Mouse (Mus musculus) liver, adult 2 months (tissue): ENCODE results near the gene Dnase1l2.
A peak's percentile ranks its signal among the peaks of the same experiment; 100 is the strongest.

ENCODE experiments used
- CTCF ChIP-seq: fragments of 200-500 bp; IDR thresholded peaks from 2 replicates; pipeline ENCODE4 v1.5.1; 2011; ENCODE audit warnings: low read depth, low read length, control low read depth
- POLR2A ChIP-seq: fragments of 200-500 bp; IDR thresholded peaks from 2 replicates; pipeline ENCODE4 v1.6.1; 2011; ENCODE audit warnings: low read length, control low read depth; ENCODE audit not compliant: insufficient read depth; ENCODE audit errors: extremely low read depth

DNA sequence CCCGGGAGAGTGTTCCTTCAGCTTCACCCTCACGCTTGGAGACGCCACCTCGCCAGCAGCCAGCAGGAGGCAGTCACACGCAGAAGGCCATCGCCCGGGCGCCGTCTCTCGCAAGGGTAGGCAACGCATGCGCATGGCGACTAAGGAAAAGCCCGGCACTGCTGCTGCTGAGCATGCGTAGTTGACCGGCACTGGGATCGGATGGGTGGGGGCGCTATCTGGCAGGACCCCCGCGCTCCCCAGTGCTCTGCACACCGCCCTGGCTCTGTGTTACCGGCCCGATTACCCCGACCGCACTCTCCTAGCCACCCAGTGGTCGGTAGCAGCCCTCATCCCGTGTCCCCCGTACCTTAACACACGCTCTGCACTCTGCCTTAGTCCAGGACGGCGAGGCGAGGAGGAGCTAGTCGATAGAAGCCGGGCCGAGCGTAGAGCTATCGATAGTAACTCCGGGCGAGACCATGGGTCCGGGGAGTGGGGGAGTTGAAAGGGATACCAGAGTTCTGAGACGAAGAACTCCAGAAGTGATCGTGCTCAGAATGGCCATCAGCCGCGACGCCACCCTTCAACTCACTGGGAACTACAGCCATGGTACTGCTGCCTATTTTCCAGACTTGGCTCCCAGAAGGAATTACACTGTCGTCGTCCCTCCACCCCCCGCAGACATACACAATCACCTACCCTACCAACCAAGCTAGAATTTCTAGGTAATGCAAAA lies 35.9 kb upstream of the Dnase1l2 start, which contains the start of gene Mlst8:
- TF ChIP-seq CTCF (peak; percentile 90), POLR2A (peak; percentile 64)
